Mouse (Mus musculus): ENCODE results near the gene Cd48. TPM values are rescaled to one million over a fixed set of nuclear protein-coding genes. Genes with fewer than 3 reads are reported as not detected.
"Not testable (repeated sequence)": the region's sequence is repeated elsewhere in the genome, so short reads cannot be mapped to it uniquely, and the experiment has no call there.

The Cd48 gene
- total RNA-seq, 2 experiments from 2014 or later, result 24.7 to 36.0 TPM

- ATAC-seq (replicated peaks; ENCODE audit: low FRiP score, low TSS enrichment, poor library complexity, severe bottlenecking), result no peak
Measured at GRCm38 (mm10) chr1:171684923-171685322, 3.1 kb downstream of the Cd48 start.

GRCm38 (mm10) chr1:171687320-171687719, 5.5 kb downstream of the Cd48 start:
- ATAC-seq (replicated peaks; ENCODE audit: low FRiP score, low TSS enrichment, poor library complexity, severe bottlenecking), result no peak

GRCm38 (mm10) chr1:171693918-171694317, 12.1 kb downstream of the Cd48 start:
- ATAC-seq (replicated peaks; ENCODE audit: low FRiP score, low TSS enrichment, poor library complexity, severe bottlenecking), result peak; percentile 55

- ATAC-seq (replicated peaks; ENCODE audit: low FRiP score, low TSS enrichment, poor library complexity, severe bottlenecking), result peak; percentile 97
Measured at GRCm38 (mm10) chr1:171698983-171699382, 17.2 kb downstream of the Cd48 start.

- ATAC-seq (replicated peaks; ENCODE audit: low FRiP score, low TSS enrichment, poor library complexity, severe bottlenecking), result not testable (repeated sequence)
Measured at GRCm38 (mm10) chr1:171713736-171714135, 31.9 kb downstream of the Cd48 start.

GRCm38 (mm10) chr1:171715434-171715833, 33.6 kb downstream of the Cd48 start:
- ATAC-seq (replicated peaks; ENCODE audit: low FRiP score, low TSS enrichment, poor library complexity, severe bottlenecking), result no peak

- ATAC-seq (replicated peaks; ENCODE audit: low FRiP score, low TSS enrichment, poor library complexity, severe bottlenecking), result no peak
Measured at GRCm38 (mm10) chr1:171716232-171716631, 34.4 kb downstream of the Cd48 start.

GRCm38 (mm10) chr1:171731195-171731594, 49.4 kb downstream of the Cd48 start:
- no peak for ATAC-seq (replicated peaks; ENCODE audit: low FRiP score, low TSS enrichment, poor library complexity, severe bottlenecking)

GRCm38 (mm10) chr1:171734898-171735297, 53.1 kb downstream of the Cd48 start:
- no peak for ATAC-seq (replicated peaks; ENCODE audit: low FRiP score, low TSS enrichment, poor library complexity, severe bottlenecking)

- ATAC-seq (replicated peaks; ENCODE audit: low FRiP score, low TSS enrichment, poor library complexity, severe bottlenecking), result no peak
Measured at GRCm38 (mm10) chr1:171748127-171748969, 66.5 kb downstream of the Cd48 start.

Other genes starting within 250 kb of the Cd48 start
- gene F11r, start 244.5 kb upstream of the Cd48 start, total RNA-seq (2014; fragmentation: Nextera tagmentation), result not detected in 2 replicates
- 0.38 and 2.3 TPM in 2 replicates for gene F11r, start 244.5 kb upstream of the Cd48 start, total RNA-seq (2017)
- 5.5 and 10.9 TPM in 2 replicates for gene Alyref2, start 178.5 kb upstream of the Cd48 start, total RNA-seq (2014; fragmentation: Nextera tagmentation)
- 3.5 and 5.3 TPM in 2 replicates for gene Alyref2, start 178.5 kb upstream of the Cd48 start, total RNA-seq (2017)
- gene Itln1, start 146.7 kb upstream of the Cd48 start, total RNA-seq (2014; fragmentation: Nextera tagmentation), result not detected in 2 replicates
- gene Itln1, start 146.7 kb upstream of the Cd48 start, total RNA-seq (2017), result not detected in 2 replicates
- gene Cd244a, start 122.8 kb upstream of the Cd48 start, total RNA-seq (2014; fragmentation: Nextera tagmentation), result 1.8 and 3.9 TPM in 2 replicates
- 1.7 and 2.4 TPM in 2 replicates for gene Cd244a, start 122.8 kb upstream of the Cd48 start, total RNA-seq (2017)
- gene Ly9, start 74.6 kb upstream of the Cd48 start, total RNA-seq (2014; fragmentation: Nextera tagmentation), result 2.1 and 4.1 TPM in 2 replicates
- gene Ly9, start 74.6 kb upstream of the Cd48 start, total RNA-seq (2017), result 5.3 and 9.6 TPM in 2 replicates
- 3.8 and 6.5 TPM in 2 replicates for gene Slamf7, start 29.0 kb upstream of the Cd48 start, total RNA-seq (2014; fragmentation: Nextera tagmentation)
- 1.6 and 3.7 TPM in 2 replicates for gene Slamf7, start 29.0 kb upstream of the Cd48 start, total RNA-seq (2017)
- 4.9 and 6.2 TPM in 2 replicates for gene Slamf1, start 85.1 kb downstream of the Cd48 start, total RNA-seq (2014; fragmentation: Nextera tagmentation)
- gene Slamf1, start 85.1 kb downstream of the Cd48 start, total RNA-seq (2017), result 4.3 and 7.6 TPM in 2 replicates
- 17.2 and 17.3 TPM in 2 replicates for gene Cd84, start 157.7 kb downstream of the Cd48 start, total RNA-seq (2014; fragmentation: Nextera tagmentation)
- 20.1 and 61.3 TPM in 2 replicates for gene Cd84, start 157.7 kb downstream of the Cd48 start, total RNA-seq (2017)
- gene Gm10521, start 213.7 kb downstream of the Cd48 start, total RNA-seq (2014; fragmentation: Nextera tagmentation), result 2.6 and 2.7 TPM in 2 replicates
- gene Gm10521, start 213.7 kb downstream of the Cd48 start, total RNA-seq (2017), result 1.1 TPM in 2 replicates
- gene Slamf6, start 235.5 kb downstream of the Cd48 start, total RNA-seq (2014; fragmentation: Nextera tagmentation), result 3.7 and 17.0 TPM in 2 replicates
- gene Slamf6, start 235.5 kb downstream of the Cd48 start, total RNA-seq (2017), result 0.50 and 3.5 TPM in 2 replicates